Mouse (Mus musculus): ENCODE measurements around the gene Muc20. TPM values are rescaled to one million over a fixed set of nuclear protein-coding genes. Genes with fewer than 3 reads are reported as not detected.

Gene Muc20
- polyA plus RNA-seq (2017; shearing (Covaris generic)), result not detected

GRCm38 (mm10) chr16:32797426-32797689 lies at the start of gene Muc20:
Muc20 (minus strand) TSS chr16:32797435.

GRCm38 (mm10) chr16:32810321-32810720 lies 13.1 kb upstream of the Muc20 start, which contains the start of gene Smbd1:
Smbd1 (minus strand) TSS chr16:32810477.

GRCm38 (mm10) chr16:32735586-32735985 lies 61.6 kb downstream of the Muc20 start, which contains the start of gene Muc4:
Muc4 (plus strand) TSS chr16:32735886.

Other genes with a start within 250 kb of the Muc20 start
- 50.8 TPM for gene Tfrc, start 188.5 kb downstream of the Muc20 start, polyA plus RNA-seq (2017; shearing (Covaris generic))
- 14.0 TPM for gene Tnk2, start 153.6 kb downstream of the Muc20 start, polyA plus RNA-seq (2017; shearing (Covaris generic))
- 0.60 TPM for gene Muc4, start 61.5 kb downstream of the Muc20 start, polyA plus RNA-seq (2017; shearing (Covaris generic))
- gene Smbd1, start 13.0 kb upstream of the Muc20 start, polyA plus RNA-seq (2017; shearing (Covaris generic)), result not detected
- 61.0 TPM for gene Fyttd1, start 80.1 kb upstream of the Muc20 start, polyA plus RNA-seq (2017; shearing (Covaris generic))
- 8.5 TPM for gene Rubcn, start 80.3 kb upstream of the Muc20 start, polyA plus RNA-seq (2017; shearing (Covaris generic))
- gene Lrch3, start 116.7 kb upstream of the Muc20 start, polyA plus RNA-seq (2017; shearing (Covaris generic)), result 68.6 TPM